Mouse (Mus musculus) left cerebral cortex, adult 2 months (tissue): ENCODE data around the gene Jade1. TPM values are rescaled to one million over a fixed set of nuclear protein-coding genes. Genes with fewer than 3 reads are reported as not detected.
A peak's percentile ranks its signal among the peaks of the same experiment; 100 is the strongest.

ENCODE experiments used
- DNase-seq, 2 experiments: peaks; one replicate each; pipeline ENCODE4 v3.0.0; 2021 to 2022; ENCODE audit warnings: low spot score in 2 of 2, mixed read lengths in 1 of 2; ENCODE audit errors: extremely low spot score in 1 of 2
- H3K27ac ChIP-seq: fragments of 200-600 bp; 2 replicates; pipeline ENCODE4 v1.8.1; 2022
- H3K4me3 ChIP-seq: fragments of 200-600 bp; 2 replicates; pipeline ENCODE4 v1.8.1; 2022
- CTCF ChIP-seq: fragments of 200-600 bp; IDR thresholded peaks from 2 replicates; pipeline ENCODE4 v1.8.1; 2022; ENCODE audit warnings: antibody characterized with exemption, mild to moderate bottlenecking, moderate library complexity
- intact Hi-C: fragments of 180-260 bp; cut with DNase I; formaldehyde crosslinking; loops from one replicate; pipeline ENCODE4 v1.15.1; 2025
- total RNA-seq, 2 experiments: library from RNA; stranded (reverse); gene quantifications; 2 replicates each; pipeline ENCODE4 v1.2.3; 2021

The Jade1 gene
- total RNA-seq, 2 experiments from 2014 or later: 40.5 to 44.7 TPM

DNA sequence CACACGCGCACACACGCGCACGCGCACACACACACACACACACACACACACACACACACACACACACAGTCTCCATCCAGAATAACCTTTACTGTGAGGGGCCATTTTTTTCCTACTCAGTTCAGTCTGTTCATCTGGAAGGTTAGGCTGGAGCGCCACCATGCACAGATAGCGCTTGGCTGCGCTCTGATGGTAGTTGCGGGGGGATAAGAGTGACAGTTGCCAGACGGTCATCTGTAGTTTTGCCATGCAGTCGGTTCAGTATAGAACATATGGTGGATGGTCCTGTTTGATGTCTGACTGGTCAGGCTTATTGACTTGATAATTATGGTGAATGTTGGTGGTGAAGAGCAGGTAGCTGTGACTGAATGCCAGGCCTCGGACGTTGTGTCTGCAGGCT lies 27.6 kb downstream of the Jade1 start:
- DNase-seq: no peak
- no peak for TF ChIP-seq CTCF
- intact Hi-C loops: no loop called here
- no peak overlapping the region for H3K27ac ChIP-seq
- no peak overlapping the region for H3K4me3 ChIP-seq

DNA sequence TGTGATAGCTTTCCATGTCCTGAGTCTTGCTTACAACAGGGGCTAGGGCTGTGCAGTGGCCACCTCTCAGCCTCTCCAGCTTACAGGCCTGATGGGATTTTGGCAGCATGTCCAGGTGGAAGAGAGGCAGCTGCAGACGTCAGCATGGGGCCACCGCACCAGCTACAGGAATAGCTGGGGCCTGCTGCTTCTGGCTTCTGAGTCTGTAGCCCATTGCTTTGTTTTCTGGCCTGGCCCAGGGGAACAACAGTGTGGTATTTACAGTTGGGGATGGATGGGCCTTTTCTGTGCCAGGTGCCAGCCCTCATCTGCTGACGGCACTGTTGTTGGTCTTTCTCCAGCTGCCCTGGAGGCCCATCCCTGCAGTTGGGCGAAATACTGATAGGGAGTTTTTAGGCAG lies 28.1 kb downstream of the Jade1 start:
- Histone ChIP-seq H3K4me3 (no peak overlapping the region), H3K27ac (no peak overlapping the region)
- intact Hi-C loops: no loop called here
- DNase-seq: no peak
- TF ChIP-seq CTCF: no peak

DNA sequence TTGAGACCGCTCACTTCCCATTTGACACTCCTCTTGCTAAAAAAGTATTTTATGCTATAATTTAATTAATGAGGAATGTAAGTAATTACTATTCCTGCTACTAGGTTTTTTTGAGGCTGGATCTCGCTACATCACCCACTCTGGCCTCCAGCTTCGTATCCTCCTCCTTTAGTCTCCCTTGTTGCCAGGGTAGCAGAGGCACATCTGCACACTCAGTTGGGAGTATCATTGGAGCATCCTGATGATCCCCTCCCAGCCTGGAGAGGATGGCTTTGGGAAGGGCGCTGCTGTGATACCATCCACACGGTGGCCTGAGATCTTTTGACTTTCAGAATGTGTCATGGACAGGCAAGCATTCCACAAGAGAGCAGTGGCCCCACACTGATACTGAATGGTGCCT lies 30.0 kb downstream of the Jade1 start:
- intact Hi-C loops: no loop called here
- no peak overlapping the region for H3K4me3 ChIP-seq
- DNase-seq: no peak
- TF ChIP-seq CTCF: no peak
- no peak overlapping the region for H3K27ac ChIP-seq

DNA sequence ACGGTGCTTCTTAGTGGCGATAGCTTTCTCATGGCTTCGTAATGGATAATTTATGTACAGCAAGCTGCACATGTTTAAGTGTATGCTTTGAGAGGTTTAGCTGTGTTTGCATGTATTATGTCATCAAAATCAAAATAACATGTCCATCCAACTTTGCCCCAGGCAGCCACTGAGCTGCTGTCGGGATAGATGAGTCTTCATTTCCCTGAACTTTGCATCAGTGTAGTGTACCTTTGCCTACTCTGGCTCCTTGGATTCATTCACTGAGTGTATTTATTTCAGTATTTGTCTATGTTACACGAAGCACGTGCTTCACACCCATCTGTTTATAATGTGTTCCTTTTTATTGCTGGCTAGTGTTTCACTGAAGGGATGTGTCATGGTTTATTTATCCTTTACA lies 30.8 kb downstream of the Jade1 start:
- intact Hi-C loops: no loop called here
- Histone ChIP-seq H3K4me3 (no peak overlapping the region), H3K27ac (no peak overlapping the region)
- TF ChIP-seq CTCF: no peak
- no peak for DNase-seq

DNA sequence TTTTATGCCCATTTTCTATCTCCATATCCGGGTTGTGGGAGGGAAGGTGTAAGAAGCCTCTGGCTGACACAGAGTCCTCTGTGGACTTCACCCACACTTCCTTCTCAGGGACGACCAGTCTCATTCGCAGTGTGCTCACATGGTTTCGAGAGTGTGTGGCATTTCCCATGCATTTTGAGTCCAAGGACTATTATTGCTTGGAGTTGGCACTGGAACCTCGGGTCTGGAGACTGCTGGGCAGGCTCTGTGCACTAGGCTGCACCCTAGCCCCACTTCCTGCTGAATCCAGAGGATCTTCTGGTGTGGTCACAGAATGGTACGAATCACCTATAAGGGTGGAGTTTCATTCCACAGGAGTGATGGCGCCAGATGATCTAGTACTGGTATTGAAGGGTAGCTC lies 31.4 kb downstream of the Jade1 start:
- no peak for DNase-seq
- Histone ChIP-seq H3K27ac (no peak overlapping the region), H3K4me3 (no peak overlapping the region)
- TF ChIP-seq CTCF: no peak
- intact Hi-C loops: no loop called here

DNA sequence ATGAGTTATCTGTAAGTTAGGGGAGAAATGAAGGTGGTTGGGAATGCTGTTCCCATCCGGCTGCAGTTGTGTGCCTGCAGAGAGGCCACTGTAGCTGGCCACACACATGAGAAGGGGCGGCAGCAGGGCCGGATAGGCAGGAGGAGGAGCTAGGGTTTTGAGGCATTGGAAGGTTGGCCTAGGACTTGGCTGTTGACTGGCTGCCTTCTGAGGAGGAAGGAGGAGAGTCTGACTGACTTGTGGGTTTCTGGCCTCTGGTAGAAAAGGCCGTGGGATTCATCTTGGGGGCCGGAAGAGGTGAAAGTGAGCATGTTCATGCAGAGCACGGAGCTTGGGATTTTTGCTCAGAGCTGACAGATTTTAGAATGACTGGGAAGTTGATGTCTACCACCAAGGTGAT lies 32.1 kb downstream of the Jade1 start:
- DNase-seq: no peak
- Histone ChIP-seq H3K4me3 (no peak overlapping the region), H3K27ac (no peak overlapping the region)
- TF ChIP-seq CTCF: no peak
- intact Hi-C loops: no loop called here

DNA sequence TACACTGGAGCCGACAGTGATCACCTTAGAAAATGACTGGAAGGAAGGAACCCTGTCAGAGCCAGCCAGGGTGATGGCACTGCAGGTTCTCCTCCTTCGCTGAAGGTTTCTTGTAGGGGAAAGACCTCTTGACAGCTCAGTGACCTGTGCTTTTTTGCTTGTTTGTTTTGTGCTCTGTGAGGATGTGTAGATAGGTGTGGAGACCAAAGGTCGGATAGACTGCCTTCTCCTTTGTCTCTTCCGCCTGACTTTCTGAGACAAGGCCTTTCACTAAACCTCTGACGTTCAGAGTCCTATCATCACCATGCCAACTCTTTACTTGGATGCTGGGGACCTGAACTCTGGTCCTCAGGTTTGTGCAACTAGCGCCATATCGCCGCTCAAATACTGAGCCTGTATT lies 33.0 kb downstream of the Jade1 start:
- no peak for TF ChIP-seq CTCF
- intact Hi-C loops: no loop called here
- Histone ChIP-seq H3K27ac (no peak overlapping the region), H3K4me3 (no peak overlapping the region)
- no peak for DNase-seq

DNA sequence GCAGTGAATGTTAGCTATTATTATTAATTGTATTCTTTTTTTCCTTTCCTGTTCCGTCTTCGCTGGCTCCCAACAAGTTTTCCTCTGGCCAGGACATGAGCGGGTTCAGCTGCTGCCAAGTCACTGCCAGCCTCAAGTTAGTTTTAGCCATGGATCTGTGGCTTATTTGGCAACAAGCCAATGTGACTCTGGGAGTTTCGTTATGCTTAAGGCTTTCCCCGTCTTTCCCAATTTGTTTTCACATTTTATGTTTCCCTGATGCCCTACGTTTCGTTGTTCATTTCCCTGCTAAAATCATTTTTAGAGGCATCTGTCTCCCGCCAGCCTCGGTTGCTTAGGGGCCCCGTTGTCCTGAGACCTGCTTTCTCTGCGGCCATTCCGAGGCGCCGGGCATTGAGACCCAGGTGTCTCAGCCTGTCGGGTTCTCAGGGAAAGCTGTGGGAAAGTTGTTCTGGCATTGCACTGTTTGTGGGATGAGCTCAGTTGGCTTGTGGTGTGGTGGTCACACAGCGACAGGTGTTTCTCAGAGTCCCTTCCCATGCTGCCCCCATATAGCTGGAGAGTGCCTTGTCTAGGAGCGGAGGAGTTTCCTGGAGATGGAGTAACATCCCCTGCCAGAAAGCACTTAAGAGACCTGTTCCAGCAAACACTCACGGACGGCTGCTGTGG lies 33.8 kb downstream of the Jade1 start:
- DNase-seq: no peak
- H3K27ac ChIP-seq: no peak overlapping the region
- H3K4me3 ChIP-seq: no peak overlapping the region
- no peak for TF ChIP-seq CTCF
- intact Hi-C loops: no loop called here

DNA sequence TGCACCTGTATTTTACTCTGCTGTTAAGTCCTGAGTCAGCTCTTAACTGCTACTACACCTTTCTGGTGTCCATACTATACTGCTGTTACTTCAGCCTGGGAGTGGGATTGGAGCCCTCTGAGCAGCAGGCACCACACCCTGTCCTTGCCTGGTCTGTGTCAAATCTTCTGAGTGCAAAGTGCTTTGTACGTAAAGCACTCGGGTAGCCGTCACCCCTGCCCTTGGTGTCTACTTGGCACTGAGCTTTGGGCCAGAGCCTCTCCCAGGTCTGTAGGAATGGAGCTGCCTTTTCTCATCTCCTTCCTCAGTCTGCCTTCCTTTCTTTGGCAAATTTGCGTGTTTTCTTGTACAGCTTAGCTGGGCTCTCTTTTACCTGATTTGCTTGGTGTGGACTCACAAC lies 34.5 kb downstream of the Jade1 start:
- TF ChIP-seq CTCF: no peak
- H3K27ac ChIP-seq: no peak overlapping the region
- DNase-seq: no peak
- intact Hi-C loops: loop anchor here (2.0 kb wide), 1 partner anchor 25 kb away; no protein-coding TSS in a partner anchor
- H3K4me3 ChIP-seq: no peak overlapping the region

DNA sequence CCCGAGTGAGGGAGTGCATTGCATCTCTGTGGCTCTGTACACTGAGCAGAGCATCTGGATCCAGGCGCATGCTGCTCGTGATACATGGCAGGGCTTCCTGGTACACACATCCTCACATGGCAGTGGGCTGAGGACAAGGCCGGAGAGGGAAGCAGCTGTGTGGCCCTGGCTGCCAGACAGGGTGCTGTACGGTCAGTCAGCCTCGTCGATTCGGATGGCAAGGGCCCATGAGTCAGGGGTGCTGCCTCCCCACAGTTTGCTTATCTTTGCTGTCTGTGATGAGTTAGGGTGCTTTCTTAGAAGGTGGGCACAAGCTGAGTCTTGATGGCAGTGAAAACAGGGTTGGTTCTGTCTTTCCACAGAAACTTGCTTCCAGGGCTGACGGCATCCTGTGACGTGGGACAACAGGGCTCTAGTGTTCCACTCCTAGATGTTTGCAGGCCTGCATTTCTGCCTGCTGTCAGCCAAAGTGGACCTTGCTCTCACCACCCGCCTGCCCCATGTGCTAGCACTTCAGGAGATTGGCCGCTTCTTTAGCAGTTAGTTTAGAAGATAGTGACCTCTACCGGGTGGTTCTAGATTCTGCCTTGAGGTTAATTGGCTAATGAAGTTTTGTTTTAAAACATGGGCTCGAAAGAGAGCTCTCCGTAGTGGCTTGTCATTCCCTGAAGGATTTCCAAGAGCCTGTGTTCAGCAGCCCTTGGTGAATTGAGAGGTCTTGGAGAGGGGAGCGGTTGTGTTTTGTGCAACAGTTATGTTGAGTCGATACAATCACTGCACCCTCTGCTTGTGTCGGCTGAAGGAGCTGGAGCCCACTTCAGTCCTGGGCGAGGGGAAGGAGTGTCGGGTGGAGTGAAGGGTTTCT lies 35.4 kb downstream of the Jade1 start:
- peak; percentile 33 for TF ChIP-seq CTCF
- no peak for DNase-seq
- Histone ChIP-seq H3K4me3 (no peak overlapping the region), H3K27ac (no peak overlapping the region)
- intact Hi-C loops: loop anchor here (2.0 kb wide), 1 partner anchor 26 kb away; no protein-coding TSS in a partner anchor

DNA sequence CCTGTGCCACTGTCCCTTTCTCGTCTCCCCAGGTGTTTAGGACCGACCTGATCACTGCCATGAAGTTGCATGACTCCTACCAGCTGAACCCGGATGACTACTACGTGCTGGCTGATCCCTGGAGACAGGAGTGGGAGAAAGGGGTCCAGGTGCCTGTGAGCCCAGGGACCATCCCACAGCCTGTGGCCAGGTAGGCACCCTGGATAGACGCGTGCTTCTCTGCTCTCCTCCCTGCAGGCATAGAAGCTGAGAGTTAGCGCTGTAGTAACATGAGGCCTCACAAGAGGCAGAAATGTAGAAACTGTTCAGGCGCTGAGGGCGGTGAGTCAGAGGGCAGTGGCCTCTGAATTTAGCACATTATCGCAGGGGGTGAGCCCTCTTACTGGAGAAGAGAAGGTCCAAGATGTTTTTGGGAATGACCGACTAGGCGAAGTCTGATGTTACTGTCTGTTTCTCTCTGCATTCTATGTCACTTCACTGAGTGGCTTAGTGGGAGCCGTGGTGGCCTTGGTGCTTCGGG lies 36.2 kb downstream of the Jade1 start:
- intact Hi-C loops: loop anchor here (2.0 kb wide), 1 partner anchor 27 kb away; no protein-coding TSS in a partner anchor
- no peak for DNase-seq
- Histone ChIP-seq H3K4me3 (no peak overlapping the region), H3K27ac (no peak overlapping the region)
- TF ChIP-seq CTCF: no peak

DNA sequence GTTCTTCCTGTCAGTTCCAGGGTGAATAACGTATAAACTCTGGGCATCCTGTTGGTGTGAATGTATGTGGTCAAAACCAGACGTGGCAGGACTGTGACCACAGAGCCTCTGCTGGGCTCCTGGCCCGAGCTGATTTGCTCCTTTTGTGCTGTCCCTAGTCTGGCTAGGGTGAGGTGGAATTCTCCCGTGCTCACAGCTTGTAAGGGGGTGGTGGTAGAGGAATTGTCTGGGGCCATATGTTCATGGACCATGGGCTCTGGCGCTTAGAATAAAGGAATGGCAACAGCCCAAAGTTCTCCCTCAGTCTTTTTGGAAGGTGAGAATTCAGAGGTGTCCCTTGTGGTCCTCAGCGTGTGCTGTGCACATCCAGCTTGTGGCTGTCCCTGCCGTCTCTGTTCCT lies 37.3 kb downstream of the Jade1 start:
- DNase-seq: no peak
- H3K27ac ChIP-seq: no peak overlapping the region
- intact Hi-C loops: no loop called here
- no peak for TF ChIP-seq CTCF
- H3K4me3 ChIP-seq: no peak overlapping the region
